Mouse (Mus musculus): ENCODE data around the gene Gpr6. TPM values are rescaled to one million over a fixed set of nuclear protein-coding genes. Genes with fewer than 3 reads are reported as not detected.

Gene Gpr6
- total and polyA plus RNA-seq, 2 experiments from 2014 or later, result not detected

GRCm38 (mm10) chr10:41070693-41071651, 1.1 kb downstream of the Gpr6 start:
- no peak for ATAC-seq (ENCODE audit: insufficient read depth, low read depth)
- 4% methylated on average over 68 of the region's 68 CpGs for WGBS
- no peak overlapping the region for H3K4me2 ChIP-seq (ENCODE audit: low read depth, low read length)

GRCm38 (mm10) chr10:41060250-41060831, 11.7 kb downstream of the Gpr6 start:
- 64% methylated on average over 4 of the region's 4 CpGs for WGBS
- no peak overlapping the region for H3K4me2 ChIP-seq (ENCODE audit: low read depth, low read length)

More at GRCm38 (mm10) chr10:41070693-41071651, 1.1 kb downstream of the Gpr6 start:
- Histone ChIP-seq H3K36me3 (replicated peaks; ENCODE audit: control insufficient read depth, insufficient read depth, low read length) (no peaks in the 10 kb centered on the region), H3K4me3 (ENCODE audit: low read depth, low read length) (no peak overlapping the region), H3K27me3 (ENCODE audit: control insufficient read depth, insufficient read depth, low read length) (peaks cover 50% of the 10 kb centered on the region), H3K4me1 (ENCODE audit: control insufficient read depth, insufficient read depth) (no peaks in the 10 kb centered on the region), H3K27ac (ENCODE audit: low read depth) (no peak overlapping the region), H3K9me3 (replicated peaks; ENCODE audit: control insufficient read depth, low read length) (no peaks in the 10 kb centered on the region), H3K9ac (replicated peaks; ENCODE audit: low read depth, low read length) (no peak overlapping the region)
- no peak for TF ChIP-seq CTCF (IDR thresholded peaks at IDR 0.05; ENCODE audit: low read depth)
- no peak for TF ChIP-seq EP300 (IDR thresholded peaks at IDR 0.05; ENCODE audit: low read depth)
- DNase-seq (ENCODE audit: low spot score), result no peak

GRCm38 (mm10) chr10:41055581-41055980, 16.5 kb downstream of the Gpr6 start:
- no peaks in the 10 kb centered on the region for H3K4me1 ChIP-seq (ENCODE audit: control insufficient read depth, insufficient read depth)
- no peaks in the 10 kb centered on the region for H3K36me3 ChIP-seq (replicated peaks; ENCODE audit: control insufficient read depth, insufficient read depth, low read length)
- WGBS, result 72% methylated on average over 9 of the region's 9 CpGs
- no peaks in the 10 kb centered on the region for H3K9me3 ChIP-seq (replicated peaks; ENCODE audit: control insufficient read depth, low read length)
- H3K27ac ChIP-seq (ENCODE audit: low read depth), result no peak overlapping the region
- DNase-seq (ENCODE audit: low spot score) (no peak), ATAC-seq (ENCODE audit: insufficient read depth, low read depth) (no peak)
- no peak overlapping the region for H3K4me2 ChIP-seq (ENCODE audit: low read depth, low read length)
- no peak for TF ChIP-seq EP300 (IDR thresholded peaks at IDR 0.05; ENCODE audit: low read depth)
- no peak for TF ChIP-seq CTCF (IDR thresholded peaks at IDR 0.05; ENCODE audit: low read depth)
- H3K9ac ChIP-seq (replicated peaks; ENCODE audit: low read depth, low read length), result no peak overlapping the region
- H3K27me3 ChIP-seq (ENCODE audit: control insufficient read depth, insufficient read depth, low read length), result no peaks in the 10 kb centered on the region
- no peak overlapping the region for H3K4me3 ChIP-seq (ENCODE audit: low read depth, low read length)

More at GRCm38 (mm10) chr10:41060250-41060831, 11.7 kb downstream of the Gpr6 start:
- DNase-seq (ENCODE audit: low spot score) (no peak), ATAC-seq (ENCODE audit: insufficient read depth, low read depth) (no peak)
- Histone ChIP-seq H3K4me1 (ENCODE audit: control insufficient read depth, insufficient read depth) (no peaks in the 10 kb centered on the region), H3K4me3 (ENCODE audit: low read depth, low read length) (no peak overlapping the region), H3K27ac (ENCODE audit: low read depth) (no peak overlapping the region), H3K27me3 (ENCODE audit: control insufficient read depth, insufficient read depth, low read length) (no peaks in the 10 kb centered on the region), H3K36me3 (replicated peaks; ENCODE audit: control insufficient read depth, insufficient read depth, low read length) (no peaks in the 10 kb centered on the region), H3K9ac (replicated peaks; ENCODE audit: low read depth, low read length) (no peak overlapping the region), H3K9me3 (replicated peaks; ENCODE audit: control insufficient read depth, low read length) (no peaks in the 10 kb centered on the region)
- TF ChIP-seq EP300 (IDR thresholded peaks at IDR 0.05; ENCODE audit: low read depth) (no peak), CTCF (IDR thresholded peaks at IDR 0.05; ENCODE audit: low read depth) (no peak)

GRCm38 (mm10) chr10:41054005-41054404, 18.1 kb downstream of the Gpr6 start:
- no peak for ATAC-seq (ENCODE audit: insufficient read depth, low read depth)
- Histone ChIP-seq H3K36me3 (replicated peaks; ENCODE audit: control insufficient read depth, insufficient read depth, low read length) (no peaks in the 10 kb centered on the region), H3K4me3 (ENCODE audit: low read depth, low read length) (no peak overlapping the region), H3K4me1 (ENCODE audit: control insufficient read depth, insufficient read depth) (no peaks in the 10 kb centered on the region), H3K27me3 (ENCODE audit: control insufficient read depth, insufficient read depth, low read length) (no peaks in the 10 kb centered on the region), H3K27ac (ENCODE audit: low read depth) (no peak overlapping the region), H3K9me3 (replicated peaks; ENCODE audit: control insufficient read depth, low read length) (no peaks in the 10 kb centered on the region), H3K9ac (replicated peaks; ENCODE audit: low read depth, low read length) (no peak overlapping the region), H3K4me2 (ENCODE audit: low read depth, low read length) (no peak overlapping the region)
- no peak for TF ChIP-seq CTCF (IDR thresholded peaks at IDR 0.05; ENCODE audit: low read depth)
- whole genome bisulfite sequencing, result 55% methylated on average over 5 of the region's 5 CpGs
- DNase-seq (ENCODE audit: low spot score), result no peak

GRCm38 (mm10) chr10:41042272-41042671, 29.8 kb downstream of the Gpr6 start:
- Histone ChIP-seq H3K27me3 (ENCODE audit: control insufficient read depth, insufficient read depth, low read length) (no peaks in the 10 kb centered on the region), H3K36me3 (replicated peaks; ENCODE audit: control insufficient read depth, insufficient read depth, low read length) (no peaks in the 10 kb centered on the region), H3K4me3 (ENCODE audit: low read depth, low read length) (no peak overlapping the region), H3K27ac (ENCODE audit: low read depth) (no peak overlapping the region), H3K9ac (replicated peaks; ENCODE audit: low read depth, low read length) (no peak overlapping the region), H3K4me1 (ENCODE audit: control insufficient read depth, insufficient read depth) (no peaks in the 10 kb centered on the region), H3K4me2 (ENCODE audit: low read depth, low read length) (no peak overlapping the region), H3K9me3 (replicated peaks; ENCODE audit: control insufficient read depth, low read length) (no peaks in the 10 kb centered on the region)
- DNase-seq (ENCODE audit: low spot score) (no peak), ATAC-seq (ENCODE audit: insufficient read depth, low read depth) (no peak)
- 80% methylated on average over 11 of the region's 11 CpGs for WGBS
- no peak for TF ChIP-seq CTCF (IDR thresholded peaks at IDR 0.05; ENCODE audit: low read depth)
